Mouse (Mus musculus): ENCODE data around the gene Prpf6.

Gene Prpf6

GRCm38 (mm10) chr2:181580131-181580772 is 11.4 kb upstream of the Prpf6 start:
- no peak for DNase-seq

DNA sequence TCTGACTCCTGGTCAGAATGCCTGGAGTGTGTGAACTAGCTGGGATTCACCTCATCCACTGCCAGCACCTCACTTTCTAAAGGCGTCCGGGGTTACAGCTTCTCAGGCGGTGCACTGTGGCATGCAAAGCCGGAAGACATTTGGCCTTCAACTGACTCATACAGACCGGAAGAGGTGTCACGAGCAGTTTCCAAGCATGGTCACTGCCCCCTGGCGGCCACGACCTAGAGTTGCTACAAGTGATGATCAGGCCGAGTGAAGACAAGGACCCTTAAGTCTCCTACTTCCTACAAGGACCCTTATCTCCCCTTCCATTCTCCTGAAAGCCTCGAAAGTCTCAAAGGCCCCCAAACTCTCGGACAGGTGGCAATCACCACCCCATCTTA is 10.7 kb upstream of the Prpf6 start:
- DNase-seq, result peak; percentile 86

DNA sequence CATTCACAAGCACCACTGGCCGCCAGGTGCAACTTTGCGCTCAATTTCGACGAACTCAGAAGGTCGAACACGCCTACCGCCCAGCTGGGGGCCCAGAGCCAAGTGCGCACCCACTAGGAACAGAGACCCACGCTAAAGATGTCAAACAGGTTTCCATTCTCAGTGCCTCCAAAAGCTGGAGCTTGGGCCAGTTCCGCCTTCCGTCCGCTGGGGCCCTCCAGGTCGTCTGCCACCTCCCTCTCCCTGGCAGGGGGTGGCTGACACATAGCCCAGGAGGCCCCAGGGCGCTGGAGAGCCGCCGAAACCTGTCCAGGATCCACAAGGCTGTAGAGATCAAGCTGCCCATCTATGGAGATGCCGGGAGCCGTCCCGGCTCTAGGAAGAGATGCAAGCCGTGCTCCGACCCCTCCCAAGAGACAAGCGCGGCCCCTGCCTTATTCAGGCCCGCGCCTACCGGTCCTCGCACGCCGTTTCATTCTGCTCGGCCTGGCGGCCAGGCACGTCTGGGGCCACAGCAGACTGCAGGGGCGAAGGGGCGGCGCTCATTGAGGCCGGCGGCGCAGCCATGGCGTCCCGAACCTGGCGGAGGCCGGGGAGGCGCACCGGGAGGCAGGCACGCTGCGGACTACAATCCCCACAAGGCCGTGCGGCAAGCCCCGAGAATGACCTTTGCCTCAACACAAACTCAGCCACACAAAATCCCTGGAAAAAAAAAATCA is 10.1 kb upstream of the Prpf6 start:
- peak; percentile 87 for DNase-seq

- DNase-seq, result no peak
These were observed 9.3 kb upstream of the Prpf6 start for GRCm38 (mm10) chr2:181582358-181582757.

GRCm38 (mm10) chr2:181582939-181583338 is 8.7 kb upstream of the Prpf6 start:
- DNase-seq, result no peak

DNA sequence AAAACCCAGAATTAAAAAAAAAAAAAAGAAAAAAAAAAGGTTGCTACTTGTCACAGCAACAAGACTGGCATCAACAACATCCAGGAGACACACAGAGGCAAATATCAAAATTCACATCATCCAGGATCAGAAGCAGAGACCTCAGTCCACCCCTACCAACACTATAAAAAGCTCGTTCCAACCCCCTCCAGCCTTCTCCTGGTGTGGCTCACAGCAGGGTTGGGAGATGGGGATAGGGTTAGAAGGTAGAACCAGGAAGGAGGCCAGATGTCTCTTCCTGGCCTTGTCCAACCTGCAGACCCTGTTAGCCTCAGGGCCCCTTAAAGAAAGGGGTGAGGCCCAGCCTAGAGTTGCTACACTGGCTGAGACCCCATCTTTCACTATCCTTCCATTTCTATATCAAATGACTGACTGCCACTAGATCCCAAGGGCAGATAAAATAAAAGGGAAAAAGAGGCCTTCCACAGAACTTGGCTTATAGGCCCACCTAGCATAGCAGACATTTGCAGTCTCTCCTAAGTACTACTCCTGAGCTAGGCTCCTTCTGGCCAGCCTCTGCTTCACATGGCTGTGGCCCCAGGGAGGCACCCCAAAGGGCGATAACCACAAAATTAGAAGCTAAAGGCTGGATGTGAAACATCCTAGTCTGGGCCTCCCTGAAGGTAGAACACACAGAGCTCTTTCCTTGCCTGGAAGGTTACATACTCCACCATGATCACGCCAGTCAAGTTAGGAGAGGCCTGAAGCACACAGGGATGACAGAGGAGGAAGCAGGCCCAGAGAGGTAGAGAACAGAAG is 8.0 kb upstream of the Prpf6 start:
- DNase-seq, result no peak

DNA sequence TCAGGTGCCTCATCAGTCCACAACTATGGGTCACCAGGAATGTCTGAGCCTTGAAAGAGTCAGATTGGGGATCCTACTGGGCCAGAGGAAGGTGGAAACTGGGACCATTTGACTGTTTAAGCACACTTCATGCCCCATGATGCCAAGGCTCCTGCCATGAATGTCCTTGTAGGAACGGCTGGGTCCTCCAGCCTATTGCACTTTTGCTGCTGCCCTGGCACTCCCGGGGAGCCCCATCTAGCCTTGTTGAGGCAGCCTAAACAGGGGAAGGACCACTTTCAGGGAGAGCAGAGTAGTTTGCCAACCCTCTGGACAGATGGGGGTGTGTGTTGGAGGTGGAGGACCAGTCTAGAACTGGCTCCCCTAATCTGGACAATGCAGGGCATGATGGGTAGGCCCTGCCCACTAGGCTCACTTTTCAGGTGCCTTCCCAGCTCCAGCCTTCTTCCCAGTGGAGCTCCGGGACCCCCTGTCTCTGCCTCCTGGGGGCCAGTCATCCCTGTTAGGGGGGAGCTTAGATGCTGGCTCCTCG is 7.2 kb upstream of the Prpf6 start, which contains the start of gene Uckl1:
Gene Uckl1, minus strand, starts transcription at position 482 of the 532 bp plus-strand sequence.
- DNase-seq, result no peak

DNA sequence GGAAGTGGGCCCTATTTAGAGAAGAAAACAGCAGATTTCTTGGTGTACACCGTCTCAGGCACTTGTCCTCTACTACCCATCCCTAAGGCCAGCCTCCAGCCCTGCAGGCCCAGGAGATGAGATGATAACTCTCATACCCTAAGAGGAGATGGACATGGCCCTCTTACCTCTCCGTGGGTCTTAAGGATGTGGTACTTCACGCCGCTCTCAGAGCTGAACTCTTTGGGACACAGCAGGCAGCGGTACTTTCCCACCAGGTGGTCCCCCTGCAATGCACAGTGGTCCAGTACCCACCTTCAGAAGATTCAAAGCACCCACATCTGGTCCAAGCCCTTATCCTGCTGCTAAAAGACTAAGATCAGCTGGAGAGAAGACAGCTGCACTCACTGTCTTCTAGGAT is 6.2 kb upstream of the Prpf6 start:
- DNase-seq, result no peak

DNA sequence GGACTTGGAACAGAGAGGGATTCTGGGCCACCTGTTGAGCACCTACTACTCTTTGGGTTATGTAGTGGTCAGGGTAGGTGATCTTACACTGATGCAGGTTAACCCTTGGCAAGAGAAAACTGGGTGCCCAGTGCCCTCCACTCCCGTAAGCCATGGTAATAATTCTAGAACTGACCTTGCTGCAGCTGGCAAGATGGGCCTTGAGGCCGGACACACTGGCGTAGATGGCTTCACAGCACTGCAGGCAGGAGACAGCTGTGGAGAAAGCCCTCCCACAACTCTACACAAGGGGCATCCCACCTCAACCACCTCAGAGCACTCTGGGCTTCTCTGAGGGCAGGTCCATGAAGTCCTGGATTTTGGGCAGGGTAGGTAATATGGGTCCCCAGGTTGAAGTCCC is 5.5 kb upstream of the Prpf6 start:
- DNase-seq, result no peak

GRCm38 (mm10) chr2:181587796-181588195 is 3.9 kb upstream of the Prpf6 start:
- no peak for DNase-seq

- DNase-seq, result no peak
These were observed 3.4 kb upstream of the Prpf6 start for GRCm38 (mm10) chr2:181588229-181588780.

DNA sequence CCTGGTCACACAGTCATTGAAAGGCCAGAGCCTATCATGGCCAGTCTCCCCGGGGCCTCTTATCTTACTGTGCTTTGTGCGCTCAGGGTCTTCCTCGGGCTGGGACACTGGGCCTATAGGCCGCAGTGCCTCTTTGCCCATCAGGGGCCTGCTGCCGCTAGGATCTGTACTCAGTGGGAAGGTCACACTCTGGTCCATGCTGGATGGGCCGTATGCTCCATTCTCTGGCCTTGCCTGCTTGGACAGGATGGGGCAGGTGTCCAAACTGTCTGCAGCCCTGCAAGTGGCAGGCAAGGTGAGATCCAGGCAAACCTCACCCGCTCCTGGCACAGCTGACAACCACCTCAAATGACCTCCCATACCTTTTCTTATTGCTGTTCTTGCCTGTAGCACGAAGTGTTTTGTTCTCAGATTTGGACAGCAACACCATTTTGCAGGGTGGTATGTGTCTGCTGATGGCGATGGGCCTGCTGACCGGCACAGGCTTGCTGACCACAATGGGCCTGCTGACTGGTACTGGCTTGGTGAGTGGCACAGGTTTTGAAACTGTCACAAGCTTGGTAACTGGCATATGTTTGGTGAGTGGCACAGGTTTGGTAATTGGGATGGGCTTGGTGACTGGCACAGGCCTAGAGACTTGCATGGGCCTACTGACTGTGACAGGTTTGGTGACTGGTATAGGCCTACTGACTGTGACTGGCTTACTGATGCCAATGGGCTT is 2.5 kb upstream of the Prpf6 start:
- no peak for DNase-seq

DNA sequence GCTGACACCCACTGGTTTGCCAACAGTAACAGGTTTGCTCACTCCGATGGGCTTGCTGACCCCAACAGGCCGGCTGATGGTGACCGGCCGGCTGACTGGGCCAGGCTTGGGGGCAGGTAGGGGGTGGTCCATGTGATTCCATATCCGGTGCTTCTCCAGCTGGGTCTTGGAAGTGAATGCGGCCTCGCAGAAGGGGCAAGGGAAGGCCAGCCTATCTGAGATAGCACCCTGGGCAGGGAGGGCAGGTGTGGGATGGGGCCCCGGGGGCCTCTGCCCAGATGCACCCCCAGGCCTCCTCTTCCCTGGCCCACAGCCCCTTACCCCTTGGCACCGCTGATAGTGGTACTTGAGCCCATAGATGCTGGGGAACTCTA is 1.9 kb upstream of the Prpf6 start:
- DNase-seq, result no peak

GRCm38 (mm10) chr2:181590471-181590870 is 1.2 kb upstream of the Prpf6 start:
- DNase-seq, result no peak

GRCm38 (mm10) chr2:181592231-181593041 is 768 bp downstream of the Prpf6 start, which contains the start of gene Zfp512b:
Gene Zfp512b (minus strand): TSS chr2:181592803.
- DNase-seq, result peak; percentile 60

- DNase-seq, result peak; percentile 49
These were observed 1.4 kb downstream of the Prpf6 start for GRCm38 (mm10) chr2:181593042-181593421.

- no peak for DNase-seq
These were observed 2.3 kb downstream of the Prpf6 start for GRCm38 (mm10) chr2:181593937-181594336.

DNA sequence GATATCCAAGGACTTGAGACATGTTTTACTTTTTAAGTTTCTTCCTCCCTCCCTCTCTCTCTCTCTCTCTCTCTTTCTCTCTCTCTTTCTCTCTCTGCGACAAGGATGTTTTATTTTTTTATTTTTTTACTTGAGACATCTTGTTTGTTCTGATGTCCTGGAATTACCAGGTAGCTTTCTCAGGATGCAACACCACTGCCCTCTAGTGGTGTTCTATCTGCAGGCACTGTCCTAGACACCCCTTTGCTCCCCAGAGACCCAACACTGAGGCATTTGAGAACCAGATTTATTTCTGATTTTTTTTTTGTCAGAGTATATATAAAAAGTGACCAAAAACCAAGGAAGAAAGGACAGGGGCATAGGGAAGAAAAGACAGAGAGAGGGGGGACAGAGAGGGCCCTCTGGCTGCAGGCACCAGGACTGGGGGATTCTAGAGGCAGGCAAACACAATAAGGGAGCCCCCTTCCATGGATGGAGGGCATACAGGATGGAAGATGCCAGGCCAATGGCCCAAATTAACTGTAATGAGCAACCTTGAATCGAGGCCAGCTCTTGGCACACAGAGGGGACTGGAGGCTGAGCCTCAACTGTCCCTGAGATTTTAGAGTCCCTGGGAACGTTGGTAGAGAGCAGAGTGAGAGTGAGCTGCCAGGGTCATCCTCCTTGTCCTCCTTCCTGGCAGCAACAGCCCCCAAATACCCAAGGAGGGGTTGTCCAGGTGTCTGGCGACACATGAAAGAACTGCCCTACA is 3.5 kb downstream of the Prpf6 start:
- DNase-seq, result peak; percentile 53

GRCm38 (mm10) chr2:181596221-181596960 is 4.7 kb downstream of the Prpf6 start:
- DNase-seq, result no peak
